Mouse (Mus musculus) cortical plate, adult 2 months (tissue): ENCODE measurements at regions not wholly inside any gene's neighbourhood (a gene's known extent, or its start where the extent isn't known, plus 50 kb on each side); places are given as distances from the start of the nearest gene placed in this dataset.

ENCODE experiments used
- CTCF ChIP-seq: fragments of 200-500 bp; IDR thresholded peaks from 2 replicates; pipeline ENCODE4 v1.5.1; 2011; ENCODE audit warnings: mild to moderate bottlenecking, control low read depth, low read length; ENCODE audit not compliant: insufficient read depth; ENCODE audit errors: extremely low read depth
- POLR2A ChIP-seq: fragments of 200-500 bp; IDR thresholded peaks from 2 replicates; pipeline ENCODE4 v1.6.1; 2011; ENCODE audit warnings: mild to moderate bottlenecking, low read length, control low read depth; ENCODE audit not compliant: insufficient read depth; ENCODE audit errors: extremely low read depth

DNA sequence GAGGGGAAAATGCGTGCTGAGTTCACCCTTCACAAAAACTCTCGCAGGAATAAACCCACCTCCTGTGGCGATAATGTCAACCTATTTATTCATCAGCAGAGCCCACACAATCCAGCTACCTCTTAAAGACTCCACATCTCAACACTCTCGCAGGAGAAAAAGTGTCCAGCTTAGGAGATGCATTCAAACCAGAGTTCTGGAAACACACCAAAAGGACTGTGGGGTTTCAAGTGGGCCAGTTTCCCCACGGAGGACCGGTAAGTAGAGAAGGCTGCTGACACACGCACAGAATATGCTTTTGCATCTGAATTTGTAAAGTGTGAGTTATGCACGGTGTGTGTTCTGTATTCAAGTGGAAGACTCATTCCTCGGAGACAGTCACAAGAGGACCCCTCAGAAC lies 164.0 kb downstream of the Rpap3 start:
- TF ChIP-seq CTCF (no peak), POLR2A (no peak)
